Mouse (Mus musculus): Measurements from ENCODE around the gene Nacc2. TPM values are rescaled to one million over a fixed set of nuclear protein-coding genes. Genes with fewer than 3 reads are reported as not detected.
A peak's percentile ranks its signal among the peaks of the same experiment; 100 is the strongest.

Nacc2 gene
- total and polyA plus RNA-seq, 2 experiments: 6.0 to 22.2 TPM

GRCm38 (mm10) chr2:26122171-26123078 is 595 bp downstream of the Nacc2 start:
- Histone ChIP-seq H3K79me2 (ENCODE audit: control insufficient read depth, insufficient read depth, low read length) (peaks cover 10% of the 10 kb centered on the region; the same call in 1 of the 2 replicates), H3K4me3 (ENCODE audit: insufficient read depth, low read depth, low read length) (peak overlapping the region; percentile 84), H3K36me3 (ENCODE audit: control insufficient read depth, insufficient read depth, low read length) (no peaks in the 10 kb centered on the region), H3K9ac (ENCODE audit: low read depth, low read length) (peak overlapping the region; percentile 86), H3K27me3 (ENCODE audit: control insufficient read depth, insufficient read depth, low read length) (no peaks in the 10 kb centered on the region), H3K4me1 (ENCODE audit: control insufficient read depth, insufficient read depth, low read length) (peaks cover 34% of the 10 kb centered on the region), H3K27ac (replicated peaks; ENCODE audit: insufficient read depth, low read depth, low read length) (peak overlapping the region; percentile 75)
- TF ChIP-seq CTCF (IDR thresholded peaks at IDR 0.05; ENCODE audit: low read depth, low read length) (no peak), POLR2A (IDR thresholded peaks at IDR 0.05; ENCODE audit: extremely low read depth, insufficient read depth, low read length) (no peak)
- WGBS: under 1% methylated on average over 108 of the region's 109 CpGs
- peak; percentile 55 for DNase-seq (ENCODE audit: extremely low read depth, low read depth, low spot score)

- Histone ChIP-seq H3K4me3 (ENCODE audit: insufficient read depth, low read depth, low read length) (peak overlapping the region; percentile 84), H3K27me3 (ENCODE audit: control insufficient read depth, insufficient read depth, low read length) (no peaks in the 10 kb centered on the region), H3K36me3 (ENCODE audit: control insufficient read depth, insufficient read depth, low read length) (no peaks in the 10 kb centered on the region), H3K9ac (ENCODE audit: low read depth, low read length) (peak overlapping the region; percentile 2; the same call in 1 of the 2 replicates), H3K27ac (replicated peaks; ENCODE audit: insufficient read depth, low read depth, low read length) (no peak overlapping the region), H3K4me1 (ENCODE audit: control insufficient read depth, insufficient read depth, low read length) (peaks cover 34% of the 10 kb centered on the region), H3K79me2 (ENCODE audit: control insufficient read depth, insufficient read depth, low read length) (peaks cover 15% of the 10 kb centered on the region; the same call in 1 of the 2 replicates)
- TF ChIP-seq CTCF (IDR thresholded peaks at IDR 0.05; ENCODE audit: low read depth, low read length) (no peak), POLR2A (IDR thresholded peaks at IDR 0.05; ENCODE audit: extremely low read depth, insufficient read depth, low read length) (no peak)
- 52% methylated on average over 17 of the region's 17 CpGs for WGBS
- DNase-seq (ENCODE audit: extremely low read depth, low read depth, low spot score): no peak
Observed at GRCm38 (mm10) chr2:26121541-26122083, 1.4 kb downstream of the Nacc2 start.

- Histone ChIP-seq H3K4me3 (ENCODE audit: insufficient read depth, low read depth, low read length) (no peak overlapping the region), H3K9ac (ENCODE audit: low read depth, low read length) (no peak overlapping the region), H3K79me2 (ENCODE audit: control insufficient read depth, insufficient read depth, low read length) (peaks cover 29% of the 10 kb centered on the region), H3K36me3 (ENCODE audit: control insufficient read depth, insufficient read depth, low read length) (no peaks in the 10 kb centered on the region), H3K4me1 (ENCODE audit: control insufficient read depth, insufficient read depth, low read length) (peaks cover 34% of the 10 kb centered on the region), H3K27ac (replicated peaks; ENCODE audit: insufficient read depth, low read depth, low read length) (peak overlapping the region; percentile 90), H3K27me3 (ENCODE audit: control insufficient read depth, insufficient read depth, low read length) (no peaks in the 10 kb centered on the region)
- TF ChIP-seq CTCF (IDR thresholded peaks at IDR 0.05; ENCODE audit: low read depth, low read length) (no peak), POLR2A (IDR thresholded peaks at IDR 0.05; ENCODE audit: extremely low read depth, insufficient read depth, low read length) (no peak)
- DNase-seq (ENCODE audit: extremely low read depth, low read depth, low spot score): no peak
- whole genome bisulfite sequencing: 75% methylated on average over 2 of the region's 2 CpGs
Observed at GRCm38 (mm10) chr2:26119626-26120025, 3.4 kb downstream of the Nacc2 start.

GRCm38 (mm10) chr2:26119310-26119592 is 3.8 kb downstream of the Nacc2 start:
- Histone ChIP-seq H3K4me1 (ENCODE audit: control insufficient read depth, insufficient read depth, low read length) (peaks cover 34% of the 10 kb centered on the region), H3K4me3 (ENCODE audit: insufficient read depth, low read depth, low read length) (no peak overlapping the region), H3K9ac (ENCODE audit: low read depth, low read length) (peak overlapping the region; percentile 36), H3K36me3 (ENCODE audit: control insufficient read depth, insufficient read depth, low read length) (no peaks in the 10 kb centered on the region), H3K27me3 (ENCODE audit: control insufficient read depth, insufficient read depth, low read length) (no peaks in the 10 kb centered on the region), H3K79me2 (ENCODE audit: control insufficient read depth, insufficient read depth, low read length) (peaks cover 29% of the 10 kb centered on the region), H3K27ac (replicated peaks; ENCODE audit: insufficient read depth, low read depth, low read length) (peak overlapping the region; percentile 90)
- TF ChIP-seq CTCF (IDR thresholded peaks at IDR 0.05; ENCODE audit: low read depth, low read length) (no peak), POLR2A (IDR thresholded peaks at IDR 0.05; ENCODE audit: extremely low read depth, insufficient read depth, low read length) (no peak)
- DNase-seq (ENCODE audit: extremely low read depth, low read depth, low spot score): no peak
- 18% methylated on average over 2 of the region's 2 CpGs for WGBS

- H3K4me1 ChIP-seq (ENCODE audit: control insufficient read depth, insufficient read depth, low read length): peaks cover 34% of the 10 kb centered on the region
- TF ChIP-seq POLR2A (IDR thresholded peaks at IDR 0.05; ENCODE audit: extremely low read depth, insufficient read depth, low read length): 0 out of 2 replicates have a peak, but pooled peaks have one; percentile 8
- TF ChIP-seq CTCF (IDR thresholded peaks at IDR 0.05; ENCODE audit: low read depth, low read length): no peak
- H3K27ac ChIP-seq (replicated peaks; ENCODE audit: insufficient read depth, low read depth, low read length): peak overlapping the region; percentile 90
- H3K27me3 ChIP-seq (ENCODE audit: control insufficient read depth, insufficient read depth, low read length): no peaks in the 10 kb centered on the region
- DNase-seq (ENCODE audit: extremely low read depth, low read depth, low spot score): peak; percentile 84
- H3K79me2 ChIP-seq (ENCODE audit: control insufficient read depth, insufficient read depth, low read length): peaks cover 32% of the 10 kb centered on the region
- 11% methylated on average over 4 of the region's 4 CpGs for WGBS
- H3K4me3 ChIP-seq (ENCODE audit: insufficient read depth, low read depth, low read length): peak overlapping the region; percentile 4; the same call in 1 of the 2 replicates
- peak overlapping the region; percentile 67 for H3K9ac ChIP-seq (ENCODE audit: low read depth, low read length)
- H3K36me3 ChIP-seq (ENCODE audit: control insufficient read depth, insufficient read depth, low read length): no peaks in the 10 kb centered on the region
Observed at GRCm38 (mm10) chr2:26118584-26119309, 4.3 kb downstream of the Nacc2 start.
